Mouse (Mus musculus) heart, adult 2 months (tissue): ENCODE data around the gene Mrgprd. TPM values are rescaled to one million over a fixed set of nuclear protein-coding genes. Genes with fewer than 3 reads are reported as not detected.

Source experiments
- DNase-seq, 2 experiments: peaks; one replicate each; pipeline ENCODE4 v3.0.0; 2021
- H3K27ac ChIP-seq: fragments of 200-600 bp; 2 replicates; pipeline ENCODE4 v1.8.1; 2022
- H3K27me3 ChIP-seq: fragments of 200-500 bp; 2 replicates; pipeline ENCODE4 v1.6.1; 2012; ENCODE audit warnings: mild to moderate bottlenecking, low read length, inconsistent platforms, mixed read lengths; ENCODE audit not compliant: control insufficient read depth, insufficient read depth
- H3K36me3 ChIP-seq: fragments of 200-500 bp; 2 replicates; pipeline ENCODE4 v1.6.1; 2012; ENCODE audit warnings: low read length, inconsistent platforms; ENCODE audit not compliant: control insufficient read depth, insufficient read depth
- H3K4me1 ChIP-seq: fragments of 200-500 bp; 2 replicates; pipeline ENCODE4 v1.6.1; 2011; ENCODE audit warnings: low read length; ENCODE audit not compliant: control insufficient read depth, insufficient read depth
- H3K4me3 ChIP-seq: fragments of 200-600 bp; 2 replicates; pipeline ENCODE4 v1.8.1; 2022
- H3K79me2 ChIP-seq: fragments of 200-500 bp; replicated peaks from 2 replicates; pipeline ENCODE4 v1.6.1; 2012; ENCODE audit warnings: mild to moderate bottlenecking, inconsistent platforms, low read length, moderate library complexity, mixed read lengths; ENCODE audit not compliant: control insufficient read depth, insufficient read depth
- H3K9ac ChIP-seq: fragments of 200-500 bp; 2 replicates; pipeline ENCODE4 v1.6.1; 2012; ENCODE audit warnings: low read depth, mild to moderate bottlenecking, control low read depth, inconsistent platforms, low read length, mixed read lengths
- CTCF ChIP-seq: fragments of 200-600 bp; IDR thresholded peaks from 2 replicates; pipeline ENCODE4 v1.8.1; 2022; ENCODE audit warnings: antibody characterized with exemption, mild to moderate bottlenecking, moderate library complexity
- EP300 ChIP-seq: fragments of 200-500 bp; IDR thresholded peaks from 2 replicates; pipeline ENCODE4 v1.6.1; 2011; ENCODE audit warnings: low read depth, low read length, control low read depth; ENCODE audit not compliant: insufficient read depth
- POLR2A ChIP-seq: fragments of 200-500 bp; IDR thresholded peaks from 2 replicates; pipeline ENCODE4 v1.6.1; 2011; ENCODE audit warnings: mild to moderate bottlenecking, low read depth, low read length, control low read depth; ENCODE audit not compliant: insufficient read depth
- WGBS: fragments of 180-500 bp; shearing (Covaris S2); methylation state at CpG from one replicate; pipeline ENCODE4 v1.1.7; 2018; 5-methylcytosine and 5-hydroxymethylcytosine counted together
- intact Hi-C: fragments of 180-260 bp; cut with DNase I; formaldehyde crosslinking; loops from one replicate; pipeline ENCODE4 v1.15.1; 2025
- polyA plus RNA-seq: library from polyadenylated mRNA; depleted of rRNA; stranded (reverse); fragments of >200 nt; gene quantifications from 2 replicates; pipeline ENCODE4 v1.2.3, GENCODE M21; 2012
- total RNA-seq, 2 experiments: library from RNA; stranded (reverse); gene quantifications; 2 replicates each; pipeline ENCODE4 v1.2.3; 2021

Mrgprd gene
- total and polyA plus RNA-seq, 3 experiments, result not detected

DNA sequence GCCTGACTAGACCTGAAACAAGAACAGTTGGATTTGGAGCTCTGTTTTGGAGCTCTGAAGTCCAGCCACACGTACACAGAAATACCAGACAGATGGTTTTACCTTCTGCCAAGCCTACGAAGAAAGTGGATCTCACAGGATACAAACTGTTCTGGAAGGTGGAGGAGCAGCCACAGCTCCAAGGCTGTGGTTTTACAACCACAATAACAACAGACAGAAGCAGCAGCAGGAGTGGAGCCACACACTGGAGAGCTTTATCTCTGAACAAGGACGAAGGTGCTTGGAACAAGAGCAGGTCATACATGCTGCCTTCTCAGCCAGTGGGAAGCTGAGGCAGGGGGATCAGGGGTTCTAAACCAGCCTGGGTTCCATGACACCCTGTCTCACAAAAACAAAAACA lies 4.8 kb downstream of the Mrgprd start:
- no peak for TF ChIP-seq EP300
- no peak for TF ChIP-seq POLR2A
- no peak for TF ChIP-seq CTCF
- H3K27ac ChIP-seq, result no peak overlapping the region

DNA sequence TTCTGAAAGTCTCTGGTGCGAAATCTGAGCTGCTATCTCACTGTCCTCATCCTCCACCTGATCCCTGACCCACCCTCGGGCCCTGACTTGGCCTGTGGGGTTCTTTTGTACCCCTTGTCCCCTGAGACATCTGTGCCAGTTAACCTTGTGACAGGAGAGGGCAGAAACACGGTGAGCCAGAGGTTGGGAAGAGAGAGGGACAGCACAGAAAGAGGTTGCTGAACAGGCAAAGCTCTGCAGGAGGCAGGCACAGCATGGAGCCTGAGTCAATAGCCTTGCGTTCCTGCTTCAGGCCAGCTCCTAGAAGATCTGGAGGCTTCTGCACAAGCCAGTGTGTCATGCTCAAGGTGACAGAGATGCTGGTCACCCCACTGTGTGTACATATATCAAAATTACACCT lies 9.0 kb downstream of the Mrgprd start:
- Histone ChIP-seq H3K79me2 (no peaks in the 10 kb centered on the region), H3K4me1 (no peaks in the 10 kb centered on the region), H3K36me3 (no peaks in the 10 kb centered on the region), H3K27me3 (no peaks in the 10 kb centered on the region), H3K27ac (no peak overlapping the region), H3K9ac (no peak overlapping the region), H3K4me3 (no peak overlapping the region)
- 38% methylated on average over 4 of the region's 4 CpGs for WGBS
- intact Hi-C loops, result no loop called here
- DNase-seq, result no peak
- TF ChIP-seq POLR2A (no peak), EP300 (no peak), CTCF (no peak)

More for the DNA sequence above, 4.8 kb downstream of the Mrgprd start:
- Histone ChIP-seq H3K4me1 (no peaks in the 10 kb centered on the region), H3K27me3 (no peaks in the 10 kb centered on the region), H3K36me3 (no peaks in the 10 kb centered on the region), H3K9ac (no peak overlapping the region), H3K4me3 (no peak overlapping the region), H3K79me2 (no peaks in the 10 kb centered on the region)
- no peak for DNase-seq
- intact Hi-C loops, result no loop called here
- WGBS, result 70% methylated on average over 3 of the region's 3 CpGs

DNA sequence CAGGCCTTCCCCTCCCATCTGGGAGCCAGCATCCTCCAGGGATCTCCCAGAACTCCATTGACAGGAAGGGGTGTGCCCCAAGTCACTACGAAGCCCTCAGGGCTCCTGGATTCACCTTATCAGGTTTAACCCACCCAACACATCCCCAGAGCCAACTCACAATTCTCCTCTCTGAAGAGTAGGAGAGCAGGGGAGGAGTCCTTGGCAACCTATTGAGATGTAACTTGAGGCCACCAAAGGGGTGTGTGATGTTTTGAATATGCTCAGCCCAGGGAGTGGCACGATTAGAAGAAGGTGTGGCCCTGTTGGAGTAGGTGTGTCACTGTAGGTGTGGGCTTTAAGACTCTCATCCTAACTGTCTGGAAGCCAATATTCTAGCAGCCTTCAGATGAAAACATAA lies 11.1 kb downstream of the Mrgprd start:
- intact Hi-C loops, result no loop called here
- Histone ChIP-seq H3K27ac (no peak overlapping the region), H3K4me3 (no peak overlapping the region), H3K27me3 (no peaks in the 10 kb centered on the region), H3K4me1 (no peaks in the 10 kb centered on the region), H3K36me3 (no peaks in the 10 kb centered on the region), H3K9ac (no peak overlapping the region), H3K79me2 (no peaks in the 10 kb centered on the region)
- no peak for TF ChIP-seq POLR2A
- TF ChIP-seq CTCF, result no peak
- no peak for TF ChIP-seq EP300
- DNase-seq, result no peak
- 22% methylated on average over 2 of the region's 2 CpGs for WGBS

DNA sequence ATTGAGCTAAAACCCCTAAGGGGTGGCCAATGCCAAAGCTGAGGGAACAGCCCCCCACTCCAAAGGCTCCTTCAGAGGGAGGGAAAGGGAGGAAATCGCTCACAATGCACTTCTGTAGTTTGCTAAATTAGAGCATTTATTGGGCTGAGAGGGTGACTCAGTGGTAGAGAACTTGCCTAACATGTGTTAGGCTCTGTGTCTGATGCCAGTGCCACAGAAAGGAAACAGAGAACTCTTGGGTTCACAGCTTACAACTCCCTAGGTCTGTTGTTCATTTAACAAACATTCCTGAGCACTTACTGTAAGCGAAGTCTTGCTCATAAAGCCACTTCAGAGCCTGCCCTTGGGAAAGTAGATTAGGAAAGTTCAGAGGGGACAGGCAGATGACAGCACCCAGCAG lies 15.3 kb downstream of the Mrgprd start:
- Histone ChIP-seq H3K27ac (no peak overlapping the region), H3K4me3 (no peak overlapping the region), H3K79me2 (no peaks in the 10 kb centered on the region), H3K36me3 (no peaks in the 10 kb centered on the region), H3K9ac (no peak overlapping the region), H3K4me1 (no peaks in the 10 kb centered on the region; the same call in 1 of the 2 replicates), H3K27me3 (no peaks in the 10 kb centered on the region)
- DNase-seq, result no peak
- 64% methylated on average over 2 of the region's 2 CpGs for WGBS
- intact Hi-C loops, result no loop called here
- TF ChIP-seq CTCF, result no peak
- TF ChIP-seq EP300, result no peak
- TF ChIP-seq POLR2A, result no peak

DNA sequence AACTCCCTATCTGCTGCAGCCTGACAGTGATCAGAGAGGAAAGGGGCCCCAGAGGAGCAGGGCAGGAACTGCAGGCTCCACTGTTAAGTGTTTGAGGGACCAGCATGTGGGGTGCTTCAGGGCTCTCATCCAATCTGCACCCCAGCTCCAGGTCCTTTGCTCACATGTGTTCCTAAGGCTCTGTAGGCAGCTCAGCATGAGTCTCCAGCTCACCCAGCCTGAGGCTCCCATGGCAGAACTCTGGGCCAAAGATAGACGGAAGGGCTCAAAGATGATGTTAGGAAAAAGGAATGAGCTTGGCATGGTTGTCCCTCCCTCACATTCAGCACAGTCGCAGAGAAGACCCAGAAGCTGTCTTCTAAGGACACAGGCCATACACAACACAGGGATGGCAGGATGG lies 16.0 kb downstream of the Mrgprd start:
- no peaks in the 10 kb centered on the region for H3K27me3 ChIP-seq
- no peaks in the 10 kb centered on the region for H3K36me3 ChIP-seq
- no peak for TF ChIP-seq POLR2A
- 0 out of 2 replicates have a peak, but pooled peaks have one; percentile 5 for TF ChIP-seq CTCF
- H3K79me2 ChIP-seq, result no peaks in the 10 kb centered on the region
- WGBS, result 45% methylated on average over 2 of the region's 2 CpGs
- no peak for DNase-seq
- intact Hi-C loops, result no loop called here
- no peak overlapping the region for H3K9ac ChIP-seq
- no peak overlapping the region for H3K4me3 ChIP-seq
- no peaks in the 10 kb centered on the region; the same call in 1 of the 2 replicates for H3K4me1 ChIP-seq
- H3K27ac ChIP-seq, result no peak overlapping the region

DNA sequence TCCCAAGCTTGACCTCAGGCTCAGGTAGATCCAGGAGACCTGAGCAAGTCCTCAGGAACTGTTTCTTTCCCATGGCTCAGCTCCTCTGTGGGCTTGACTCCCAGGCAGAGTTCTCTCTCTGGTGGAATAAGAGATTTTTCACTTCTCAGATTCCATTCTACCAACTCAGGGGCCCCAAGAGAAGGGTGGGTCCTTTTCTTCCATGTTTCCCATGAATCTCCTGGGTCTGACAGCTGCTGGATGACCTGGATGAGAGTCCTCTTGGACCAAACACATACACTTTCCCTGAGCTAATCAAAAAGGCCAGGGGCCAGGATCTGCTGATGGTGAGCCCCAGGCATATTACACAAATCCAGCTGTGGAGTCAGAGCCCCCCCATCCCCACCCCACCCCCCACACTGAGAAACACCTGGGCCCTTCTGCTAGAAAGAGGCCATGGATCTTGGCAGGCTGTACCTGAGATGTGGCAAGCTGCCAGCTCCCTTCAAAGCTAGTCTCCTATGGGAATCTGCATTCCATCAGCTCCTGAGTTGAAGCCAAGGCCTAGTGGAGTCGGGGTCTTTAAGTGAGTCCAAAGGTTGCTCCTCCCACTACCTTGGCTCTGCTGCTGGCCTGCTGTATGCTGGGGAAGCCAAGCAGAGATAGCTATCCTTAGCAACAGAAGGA lies 17.9 kb downstream of the Mrgprd start:
- Histone ChIP-seq H3K36me3 (no peaks in the 10 kb centered on the region), H3K27ac (no peak overlapping the region), H3K9ac (no peak overlapping the region), H3K4me1 (no peaks in the 10 kb centered on the region; the same call in 1 of the 2 replicates), H3K27me3 (no peaks in the 10 kb centered on the region), H3K4me3 (no peak overlapping the region), H3K79me2 (no peaks in the 10 kb centered on the region)
- 17% methylated on average over 1 of the region's 1 CpGs for WGBS
- DNase-seq, result no peak
- no peak for TF ChIP-seq POLR2A
- TF ChIP-seq EP300, result no peak
- no peak for TF ChIP-seq CTCF
- intact Hi-C loops, result no loop called here
